Mouse (Mus musculus): ENCODE results near the gene Fam13c.

The Fam13c gene

DNA sequence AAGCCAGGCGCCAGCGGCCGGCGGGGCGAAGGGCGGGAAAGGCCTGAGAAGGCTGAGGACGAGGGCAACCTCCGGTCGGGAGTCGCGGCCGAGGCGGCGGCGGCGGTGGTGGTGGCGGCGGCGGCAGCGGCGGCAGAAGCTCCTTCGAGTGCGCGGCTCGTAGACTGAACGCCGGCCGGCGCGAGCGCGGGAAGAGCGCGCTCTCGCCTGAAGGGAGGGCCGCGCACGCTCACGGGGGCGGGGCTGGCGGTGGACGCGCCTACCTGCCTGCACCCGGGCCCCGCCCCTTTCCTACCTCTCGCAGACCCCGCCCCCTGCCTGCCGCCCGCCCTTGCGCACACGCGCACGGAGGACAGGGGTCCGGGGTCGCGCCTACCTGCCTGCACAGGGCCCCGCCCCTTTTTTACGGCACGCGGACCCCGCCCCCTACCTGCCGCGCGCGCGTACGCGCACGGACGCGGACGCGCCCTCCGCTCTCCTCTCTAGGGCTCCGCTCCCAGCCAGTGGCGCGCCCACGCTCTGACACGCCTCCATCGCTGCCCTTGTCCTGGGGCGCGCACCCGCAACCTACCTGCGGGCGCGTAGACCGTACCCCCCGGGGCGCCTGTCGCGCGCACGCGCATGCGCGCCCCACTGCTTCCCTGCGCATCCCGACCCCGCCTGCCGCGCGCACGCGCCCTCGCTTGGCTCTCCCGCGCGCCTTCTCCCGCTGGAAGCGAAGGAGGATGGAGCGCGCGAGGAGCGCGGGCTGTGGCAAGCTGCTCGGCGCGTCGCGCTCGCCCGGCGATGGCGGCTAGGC lies 159.0 kb downstream of the Fam13c start:
- DNase-seq (ENCODE audit: low read depth), result no peak

DNA sequence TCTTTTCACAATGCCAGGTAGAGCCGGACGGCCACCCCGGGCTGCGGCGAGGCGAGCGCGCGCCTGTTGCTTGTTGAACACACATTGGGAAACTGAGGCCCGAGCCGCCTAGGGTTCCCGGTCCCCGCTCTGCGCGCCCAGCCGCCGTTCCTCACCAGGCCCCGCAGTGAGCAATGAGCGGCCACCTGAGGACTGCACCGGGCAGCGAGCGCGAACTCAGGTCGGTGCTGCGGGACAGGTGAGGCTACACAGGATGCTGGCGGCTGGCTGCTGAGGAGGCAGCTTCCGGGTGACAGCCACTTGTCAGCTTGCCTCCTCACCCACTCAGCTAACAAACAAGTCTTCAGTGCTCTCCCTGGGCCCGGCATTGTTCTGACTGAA lies 159.6 kb downstream of the Fam13c start:
- no peak for DNase-seq (ENCODE audit: low read depth)

Data from c-Kit-positive CD71-positive TER-119-negative erythroid progenitor cells, embryonic 14.5 days (primary cell).